Mouse (Mus musculus) MN1 (cell line): Measurements from ENCODE around the gene Phf11c.
"Not testable (repeated sequence)": the region's sequence is repeated elsewhere in the genome, so short reads cannot be mapped to it uniquely, and the experiment has no call there.

Experiments used
- DNase-seq: peaks from one replicate; pipeline ENCODE4 v3.0.0-alpha.2; 2016; ENCODE audit warnings: low spot score

Phf11c gene

DNA sequence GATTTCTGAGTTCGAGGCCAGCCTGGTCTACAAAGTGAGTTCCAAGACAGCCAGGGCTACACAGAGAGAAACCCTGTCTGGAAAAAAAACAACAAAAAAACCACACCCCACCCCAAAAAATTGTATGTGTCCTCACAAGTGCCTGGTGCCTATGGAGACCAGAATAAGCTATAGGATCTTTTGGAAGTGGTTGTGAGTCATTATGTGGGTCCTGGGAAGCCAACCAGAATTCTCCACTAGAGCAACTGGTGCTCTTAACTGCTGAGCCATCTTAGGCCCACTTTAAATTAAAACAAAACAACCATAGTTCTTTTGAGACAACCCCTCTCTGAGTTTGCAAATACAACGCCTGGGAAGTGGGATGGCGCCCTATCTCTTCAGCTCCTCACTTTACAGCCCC lies at the start of gene Phf11c:
Gene Phf11c (minus strand): TSS at position 101 of the 400 bp plus-strand sequence.
- no peak for DNase-seq

DNA sequence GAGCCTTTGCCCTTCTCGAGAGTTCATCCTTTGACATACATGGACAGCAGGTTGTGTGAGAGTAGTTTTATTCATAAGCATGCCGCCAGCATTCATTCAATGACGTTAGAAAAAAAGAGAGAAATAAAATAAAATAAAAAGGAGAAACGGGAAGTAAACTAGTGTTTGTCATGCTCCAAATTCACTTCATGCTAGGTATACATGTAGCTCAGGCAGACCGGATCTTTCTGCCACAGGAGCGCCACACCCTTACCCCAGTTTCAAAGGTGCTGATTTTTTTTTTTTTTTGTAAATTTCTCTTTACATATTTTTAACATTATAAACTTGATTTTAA lies 46.3 kb upstream of the Phf11c start:
- DNase-seq: no peak

DNA sequence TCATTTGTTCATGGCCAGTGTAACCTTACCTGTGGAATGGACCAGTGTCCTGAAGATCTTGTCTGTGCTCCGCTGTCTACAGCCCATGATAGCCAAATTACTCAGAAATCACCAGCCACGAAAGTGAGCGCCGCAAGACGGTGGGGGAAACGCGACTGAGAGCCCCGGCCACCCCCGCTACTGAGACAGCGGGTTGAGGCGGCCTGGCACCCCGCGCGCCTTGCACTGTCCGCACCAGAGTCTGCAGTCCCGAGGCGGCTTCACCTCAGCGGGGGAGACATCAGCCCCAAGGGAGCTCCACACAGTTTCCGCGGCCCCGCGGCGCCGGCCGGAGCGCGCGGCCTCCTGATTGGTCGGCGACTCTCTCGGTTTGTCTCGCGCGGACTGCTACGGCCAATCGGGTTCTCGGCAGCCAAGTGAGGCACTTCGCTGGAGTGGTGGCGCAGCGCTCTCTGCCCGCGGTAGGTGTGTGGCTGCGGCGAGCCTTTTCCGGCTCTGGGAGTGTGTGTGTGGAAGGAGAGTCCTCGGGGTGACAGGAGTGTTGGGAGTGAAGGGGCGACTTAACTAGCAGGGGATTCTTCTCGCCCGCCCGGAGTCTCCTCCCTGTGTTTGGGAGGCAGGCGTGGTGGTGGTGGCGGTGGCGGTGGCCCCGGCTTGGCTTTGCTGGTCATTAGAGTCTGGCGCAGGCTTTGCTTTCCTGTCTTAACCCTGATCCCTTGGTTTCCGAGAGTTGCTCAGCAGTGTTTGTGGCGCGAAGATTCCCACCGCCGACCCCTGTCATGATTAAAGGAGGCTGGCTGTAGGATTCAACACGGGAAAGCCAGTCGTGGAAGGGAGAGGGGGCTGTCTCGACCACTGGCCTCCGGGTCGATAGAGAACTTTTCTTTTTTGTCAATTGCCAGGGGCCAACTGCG lies 45.6 kb upstream of the Phf11c start, which contains the start of the genes Setdb2 and Cab39l:
Gene Setdb2 (minus strand): TSS at position 327 of the 914 bp plus-strand sequence.
Gene Cab39l (plus strand): TSS at position 415 of the 914 bp plus-strand sequence.
- peak; percentile 95 for DNase-seq

DNA sequence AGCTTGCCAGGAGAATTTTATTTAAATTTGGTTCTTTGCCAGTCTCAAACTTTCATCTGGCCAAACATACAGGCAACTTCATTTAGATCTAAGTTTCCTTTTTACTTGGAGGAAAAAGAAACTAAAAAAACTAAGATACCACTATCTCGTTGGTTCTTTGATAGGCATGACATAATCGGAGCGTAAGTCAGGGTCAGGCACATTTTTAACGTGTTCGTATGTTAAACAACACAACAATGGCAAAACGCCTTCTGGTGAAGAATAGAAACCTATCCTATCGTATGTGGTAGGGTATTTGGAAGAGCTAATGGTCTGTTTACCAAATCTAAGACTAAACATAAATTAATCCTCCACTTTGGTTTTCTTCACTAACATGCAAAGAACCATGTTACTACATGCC lies 44.9 kb upstream of the Phf11c start:
- DNase-seq: no peak

DNA sequence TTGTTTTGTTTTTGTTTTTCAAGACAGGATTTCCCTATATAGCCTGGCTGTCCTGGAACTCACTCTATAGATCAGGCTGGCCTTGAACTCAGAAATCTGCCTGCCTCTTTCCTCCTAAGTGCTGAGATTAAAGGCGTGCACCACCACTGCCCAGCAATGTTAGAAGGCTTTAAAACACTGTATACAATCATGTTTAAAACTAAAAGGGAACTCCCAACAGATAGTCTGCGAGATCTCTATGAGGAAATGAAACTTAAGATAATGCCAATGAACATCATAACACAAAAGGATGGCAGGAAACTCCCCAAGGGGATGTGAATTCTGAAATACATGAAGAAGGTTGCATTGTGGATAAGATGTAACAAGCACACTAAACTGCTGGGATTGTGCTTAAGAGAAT lies 43.3 kb upstream of the Phf11c start:
- no peak for DNase-seq

DNA sequence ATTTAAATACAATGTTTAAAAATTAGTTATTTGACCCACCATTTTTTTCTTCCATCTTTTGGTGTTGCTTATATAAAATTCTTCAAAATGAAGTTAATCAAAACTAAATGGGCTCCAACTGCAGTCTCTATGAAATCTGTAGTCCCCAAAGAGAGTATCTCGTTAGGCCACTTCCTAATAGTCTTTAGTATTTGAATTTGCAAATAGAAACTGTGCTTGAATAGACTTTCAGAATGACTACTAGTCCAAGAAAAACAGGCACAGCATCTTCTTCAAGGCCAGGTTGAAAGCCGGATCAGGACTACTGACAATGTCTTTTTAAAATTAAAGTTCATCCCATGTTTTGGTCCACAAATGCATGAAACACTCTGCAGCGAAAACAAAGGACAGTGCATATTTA lies 42.2 kb upstream of the Phf11c start:
- DNase-seq: no peak

DNA sequence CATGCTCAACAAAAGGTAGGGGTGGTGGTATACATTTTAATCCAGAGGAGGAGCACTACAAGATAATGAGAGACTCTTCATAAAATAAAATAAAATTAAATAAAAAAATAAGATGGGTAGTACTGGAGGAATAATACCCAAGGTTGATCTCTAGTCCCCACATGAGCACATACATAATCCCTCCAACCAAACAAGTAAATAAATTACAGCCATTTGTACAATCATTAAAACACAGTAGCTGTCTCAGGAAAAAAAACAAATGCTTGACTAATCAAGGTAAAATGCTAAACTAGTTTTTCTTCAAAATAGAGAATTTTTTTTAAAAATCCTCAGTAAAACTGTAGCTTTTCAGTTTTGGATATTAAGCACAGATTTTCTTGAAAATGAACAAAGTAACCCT lies 40.0 kb upstream of the Phf11c start:
- DNase-seq: no peak

DNA sequence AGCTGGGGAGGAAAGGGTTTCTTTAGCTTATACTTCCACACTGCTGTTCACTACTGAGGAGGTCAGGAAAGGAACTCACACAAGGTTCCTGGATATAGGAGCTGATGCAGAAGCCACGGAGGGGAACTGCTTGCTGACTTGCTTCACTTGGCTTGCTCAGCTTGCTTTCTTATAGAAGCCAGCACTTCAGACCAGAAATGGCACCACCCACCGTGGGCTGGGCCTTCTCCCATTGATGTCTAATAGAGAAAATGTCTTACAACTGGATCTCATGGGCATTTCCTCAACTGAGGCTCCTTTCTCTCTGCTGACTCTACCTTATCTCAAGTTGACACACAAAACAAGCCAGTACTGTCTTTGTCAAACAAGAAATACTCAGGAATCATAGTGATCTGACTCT lies 38.7 kb upstream of the Phf11c start:
- peak; percentile 9 for DNase-seq

DNA sequence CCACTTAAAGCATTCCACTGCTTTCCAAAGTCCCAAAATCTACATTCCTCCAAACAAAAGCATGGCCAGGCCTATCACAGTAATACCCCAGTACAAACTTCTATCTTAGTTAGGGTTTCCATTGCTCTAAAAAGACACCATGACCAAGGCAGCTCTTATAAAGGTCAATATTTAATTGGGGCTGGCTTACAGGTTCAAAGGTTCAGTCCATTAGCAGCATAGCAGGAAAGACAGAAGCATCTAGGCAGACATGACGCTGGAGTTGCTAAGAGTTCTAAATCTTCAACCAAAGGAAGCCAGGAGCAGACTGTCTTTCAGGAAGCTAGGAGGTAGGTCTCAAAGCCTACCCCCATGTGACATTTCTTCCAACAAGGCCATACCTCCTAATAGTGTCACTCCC lies 35.4 kb upstream of the Phf11c start:
- DNase-seq: no peak

DNA sequence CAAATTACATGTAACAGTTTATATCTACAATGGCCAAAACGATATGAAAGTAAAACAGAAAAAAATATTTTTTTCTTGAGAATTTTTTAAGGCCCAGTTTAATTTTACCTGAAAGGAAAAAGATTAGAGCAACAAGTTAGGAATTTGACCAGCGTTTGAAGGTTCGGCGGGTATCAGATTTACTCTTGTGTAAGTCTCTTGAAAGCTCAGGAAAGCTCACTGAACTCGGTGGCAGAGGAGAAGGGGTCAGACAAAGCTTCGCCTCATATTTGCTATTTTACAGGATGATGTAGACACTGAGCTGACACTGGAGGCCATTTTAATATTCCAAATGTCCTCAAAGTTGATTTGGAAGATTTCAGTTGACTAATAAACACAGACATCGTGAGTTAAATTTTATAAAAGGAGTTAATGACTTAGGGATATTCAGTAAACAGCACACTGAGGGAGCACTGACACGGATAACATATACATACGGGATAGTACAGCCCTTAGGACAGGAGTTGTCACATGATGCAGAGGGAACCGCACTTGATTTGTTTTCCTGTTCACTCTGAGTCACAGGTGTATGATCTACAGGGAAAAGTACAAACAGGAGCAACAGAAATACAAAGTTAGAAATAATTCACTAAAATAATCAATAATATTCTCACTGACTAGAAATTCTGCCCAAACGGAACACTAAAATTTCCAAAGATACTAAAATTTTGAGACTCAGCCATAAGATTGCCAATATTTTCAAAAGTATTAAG lies 27.9 kb upstream of the Phf11c start:
- DNase-seq: no peak

DNA sequence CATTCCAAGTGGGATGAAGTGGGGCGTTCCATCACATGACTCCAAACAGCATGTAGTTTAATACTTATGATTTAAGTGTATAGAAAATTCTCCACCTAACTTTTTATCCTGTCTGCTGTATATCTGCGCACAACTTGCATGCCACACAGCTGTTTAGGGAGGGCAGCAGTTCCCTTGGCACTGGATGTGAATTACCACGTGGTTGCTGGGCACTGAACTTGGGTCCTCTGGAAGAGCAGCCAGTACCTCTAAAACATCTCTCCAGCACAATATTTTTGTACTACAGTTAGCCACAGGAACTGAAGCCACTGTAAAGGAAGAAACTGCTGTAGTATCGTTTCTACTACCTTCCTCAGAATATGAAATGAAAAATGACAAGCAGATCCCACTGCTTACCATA lies 23.0 kb upstream of the Phf11c start:
- no peak for DNase-seq

DNA sequence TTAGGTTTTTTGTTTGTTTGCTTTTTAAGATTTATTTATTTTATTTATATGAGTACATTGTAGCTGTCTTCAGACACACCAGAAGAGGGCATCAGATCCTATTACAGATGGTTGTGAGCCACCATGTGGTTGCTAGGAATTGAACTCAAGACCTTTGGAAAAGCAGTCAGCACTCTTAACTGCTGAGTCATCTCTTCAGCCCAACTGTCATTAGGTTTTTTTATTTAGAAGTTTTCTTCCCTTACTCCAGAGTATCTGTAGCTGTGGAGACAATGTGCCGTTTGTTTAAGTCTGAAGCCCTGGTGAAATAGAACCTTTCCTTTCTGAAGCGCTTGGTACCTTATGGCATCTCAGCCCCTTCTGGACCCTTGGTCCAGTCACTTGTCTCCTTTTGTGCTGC lies 19.8 kb upstream of the Phf11c start:
- DNase-seq: not testable (repeated sequence)

DNA sequence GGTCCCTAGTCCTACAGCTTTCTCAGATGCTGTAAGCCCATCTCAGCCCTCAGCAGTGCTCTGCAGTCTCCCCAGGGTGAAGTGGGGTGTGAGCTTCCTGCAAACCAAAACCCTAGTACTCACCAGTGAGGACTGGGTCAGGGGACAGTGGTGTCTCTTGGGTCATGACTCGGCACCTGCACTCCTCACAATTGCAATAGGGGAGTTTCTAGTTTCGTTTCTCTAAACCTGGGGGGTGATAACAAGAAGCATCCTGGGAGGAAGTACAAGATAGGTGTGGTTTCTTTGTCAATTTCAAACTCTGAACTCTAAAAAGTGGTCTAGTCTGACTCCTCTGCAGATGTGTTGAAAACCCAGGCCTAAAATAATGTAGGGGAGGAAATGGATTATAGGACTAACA lies 1.8 kb upstream of the Phf11c start:
- no peak for DNase-seq

DNA sequence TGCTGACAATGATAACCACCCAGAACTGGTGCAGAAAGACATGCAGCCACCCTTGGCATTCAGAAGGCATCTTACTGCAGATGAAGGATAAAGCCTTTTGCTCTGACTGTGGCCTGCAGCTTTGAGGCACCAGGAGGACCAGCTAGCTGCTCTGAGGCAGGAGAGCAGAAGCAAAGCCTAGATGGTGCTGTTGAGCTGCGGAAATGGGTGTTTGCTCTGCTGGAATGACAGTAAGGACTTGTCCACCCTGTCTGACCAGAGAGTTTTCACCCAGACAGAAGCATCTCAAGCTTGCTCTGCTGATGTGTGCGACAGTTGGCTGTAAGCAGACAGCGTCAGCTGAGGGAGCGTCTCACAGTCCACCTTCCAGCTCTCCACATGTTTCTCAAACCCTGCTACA lies 5.0 kb downstream of the Phf11c start:
- not testable (repeated sequence) for DNase-seq

DNA sequence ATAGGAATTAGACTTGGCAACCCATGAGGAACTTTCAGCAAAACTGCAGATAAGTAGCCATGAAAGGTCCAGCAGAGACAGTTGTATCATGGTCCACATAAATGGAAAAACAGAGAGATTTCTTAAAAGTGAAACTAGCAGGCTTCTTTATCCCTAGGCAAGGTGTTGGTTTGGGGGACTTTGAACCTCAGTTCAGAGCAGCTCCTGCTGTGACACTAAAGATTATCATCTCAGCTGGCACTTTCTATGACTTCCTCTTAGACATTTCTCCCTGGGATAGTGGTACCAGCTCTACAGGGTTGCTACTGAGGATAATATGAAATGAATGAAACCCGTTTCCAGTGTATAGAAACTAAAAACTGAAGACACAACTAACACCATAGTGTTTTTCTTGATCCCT lies 5.6 kb downstream of the Phf11c start:
- no peak for DNase-seq

DNA sequence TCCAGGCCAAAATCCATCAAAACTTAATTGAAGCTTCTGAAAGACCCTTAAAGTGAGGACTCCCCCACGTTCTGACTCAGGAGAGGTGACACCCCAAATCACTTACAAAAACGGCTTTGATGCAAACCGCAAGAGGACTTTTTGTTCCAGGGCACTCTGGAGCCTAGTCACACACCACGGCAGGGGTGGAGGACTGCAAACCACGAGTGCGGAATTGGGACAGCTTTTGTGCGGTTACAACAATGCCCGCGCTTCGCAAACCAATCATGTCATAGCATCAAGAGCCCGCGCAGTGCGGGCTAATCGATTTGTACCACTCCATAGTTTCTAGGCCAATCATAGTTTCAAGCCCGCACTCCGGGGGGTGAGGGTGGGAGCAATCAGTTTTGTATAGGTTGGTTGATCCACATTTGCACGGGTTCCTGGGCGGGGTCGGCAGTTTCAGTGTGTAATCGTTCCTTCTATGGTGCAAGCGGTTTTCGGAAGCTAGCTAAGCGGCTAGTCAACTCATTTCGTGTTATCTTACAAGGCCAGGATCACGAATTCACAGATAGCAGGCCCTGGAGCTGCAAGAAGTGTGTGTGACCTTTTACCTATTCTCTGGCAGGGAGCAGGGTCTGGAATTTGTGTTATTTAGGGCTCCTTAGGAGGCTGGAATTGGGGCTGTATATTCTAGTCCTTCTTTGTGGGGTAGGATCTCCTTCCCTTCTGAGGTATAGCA lies 24.7 kb downstream of the Phf11c start:
- no peak for DNase-seq

DNA sequence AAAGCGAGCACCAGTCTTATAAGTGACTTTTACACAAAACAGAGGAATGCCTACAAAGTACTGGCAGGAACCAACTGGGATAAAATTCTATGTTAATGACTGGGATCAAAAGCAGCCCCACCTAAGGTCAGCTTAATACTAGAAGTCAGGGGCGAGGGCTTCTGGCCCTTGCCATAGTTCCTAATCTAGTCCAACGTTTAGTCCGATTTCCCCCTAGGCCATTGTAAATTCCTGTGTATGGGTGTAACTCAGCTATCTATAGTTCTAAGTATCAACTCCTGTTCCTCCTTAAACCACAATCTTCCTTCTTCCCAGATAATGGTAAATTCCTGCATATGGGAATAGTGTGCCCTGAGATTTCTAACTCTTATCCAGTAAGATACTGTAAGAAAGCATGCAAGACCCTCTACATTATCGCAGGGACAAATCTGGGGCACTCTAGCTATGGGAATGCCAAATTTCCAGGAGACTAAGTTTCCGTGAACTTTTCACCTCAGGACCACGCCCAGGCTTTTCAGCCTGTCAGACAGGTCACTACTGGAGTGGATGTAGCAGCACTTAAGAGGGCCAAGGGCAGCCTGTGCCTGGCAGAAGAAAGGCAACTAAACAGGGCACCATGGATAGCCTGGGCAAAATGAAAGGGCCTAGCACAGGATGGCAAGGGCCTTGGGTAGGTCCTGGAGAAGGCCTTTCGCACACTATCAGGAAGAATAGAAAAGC lies 28.6 kb downstream of the Phf11c start:
- no peak for DNase-seq

DNA sequence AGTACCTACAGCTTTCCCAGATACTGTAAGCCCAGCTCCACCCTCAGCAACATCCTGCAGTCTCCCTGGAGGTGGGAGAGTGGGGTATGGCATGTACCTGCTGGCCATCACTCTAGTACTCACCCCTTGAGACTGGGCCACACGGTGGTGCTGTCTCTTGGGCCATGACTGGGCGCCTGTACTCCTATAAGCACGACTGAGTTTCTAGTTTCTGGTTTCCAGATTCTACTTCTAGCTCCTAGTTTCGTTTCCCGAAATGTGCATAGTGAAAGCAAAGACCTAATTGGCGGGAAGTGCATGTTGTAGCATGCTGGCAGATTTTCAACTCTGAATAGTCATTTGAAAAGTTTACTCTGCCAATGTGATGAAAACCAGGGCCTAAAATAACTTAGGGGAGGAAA lies 29.9 kb downstream of the Phf11c start, which contains the start of gene Phf11d:
Gene Phf11d (minus strand): TSS at position 227 of the 401 bp plus-strand sequence.
- peak; percentile 6 for DNase-seq

DNA sequence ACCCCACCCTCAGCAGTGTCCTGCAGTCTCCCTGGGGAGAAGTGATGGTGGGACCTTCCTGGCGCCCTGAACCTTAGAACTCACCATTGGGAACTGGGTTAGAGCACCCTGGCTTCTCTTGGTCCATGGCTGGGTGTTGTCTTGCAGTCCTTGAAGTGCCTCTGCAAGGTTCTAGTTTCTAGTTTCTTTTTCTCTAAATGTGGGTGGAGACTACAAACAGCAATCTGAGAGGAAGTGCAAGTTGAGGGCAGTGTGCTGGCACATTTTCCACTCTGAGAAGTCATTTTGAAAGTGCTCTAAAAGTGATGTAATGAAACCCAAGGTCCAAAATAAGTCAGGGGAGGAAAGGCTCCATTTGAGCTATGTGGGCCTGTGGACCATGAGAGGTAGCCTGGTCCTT lies 54.0 kb downstream of the Phf11c start, which contains the start of gene Phf11b:
Gene Phf11b (minus strand): TSS at position 163 of the 400 bp plus-strand sequence.
- not testable (repeated sequence) for DNase-seq

DNA sequence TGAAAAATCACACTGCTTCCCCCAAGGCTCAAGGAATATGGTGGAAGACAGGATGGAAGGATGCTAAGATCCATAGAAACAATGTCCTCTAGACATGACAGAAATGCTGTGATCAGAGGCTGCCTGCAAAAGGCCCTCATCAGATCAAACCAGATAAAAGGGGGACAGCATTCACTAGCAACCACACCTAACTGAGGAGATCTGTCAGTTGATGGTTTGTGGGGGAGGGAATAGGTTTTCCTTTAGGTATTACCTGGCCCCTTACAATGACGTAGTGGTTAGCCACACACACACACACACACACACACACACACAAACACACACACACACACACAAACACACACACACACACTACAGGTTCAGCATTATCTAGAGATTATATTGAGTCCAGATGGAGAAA lies 55.6 kb downstream of the Phf11c start:
- no peak for DNase-seq

DNA sequence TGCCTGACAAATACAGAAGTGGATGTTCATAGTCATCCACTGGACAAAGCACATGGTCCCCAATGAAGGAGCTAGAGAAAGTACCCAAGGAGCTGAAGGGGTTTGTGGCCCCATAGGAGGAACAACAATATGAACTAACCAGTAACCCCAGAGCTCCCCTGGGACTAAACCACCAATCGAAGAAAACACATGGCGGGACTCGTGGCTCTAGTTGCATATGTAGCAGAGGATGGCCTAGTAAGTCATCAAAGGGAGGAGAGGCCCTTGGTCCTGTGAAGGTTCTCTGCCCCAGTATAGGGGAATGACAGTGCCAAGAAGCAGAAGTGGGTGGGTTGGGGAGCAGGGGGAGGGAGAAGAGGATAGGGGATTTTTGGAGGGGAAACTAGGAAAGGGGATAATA lies 59.1 kb downstream of the Phf11c start:
- DNase-seq: not testable (repeated sequence)
